Mouse (Mus musculus): ENCODE data around the gene Vmn2r82.
"Not testable (repeated sequence)": the region's sequence is repeated elsewhere in the genome, so short reads cannot be mapped to it uniquely, and the experiment has no call there.

The Vmn2r82 gene

GRCm38 (mm10) chr10:79356220-79356619, at the start of gene Vmn2r82:
Vmn2r82 (plus strand) TSS chr10:79356520.
- not testable (repeated sequence) for DNase-seq (ENCODE audit: extremely low spot score, low read depth, low spot score)

GRCm38 (mm10) chr10:79322033-79322736, 34.1 kb upstream of the Vmn2r82 start:
- peak; percentile 5 for DNase-seq (ENCODE audit: extremely low spot score, low read depth, low spot score)

- no peak for DNase-seq (ENCODE audit: extremely low spot score, low read depth, low spot score)
Measured at GRCm38 (mm10) chr10:79322737-79323086, 33.6 kb upstream of the Vmn2r82 start.

GRCm38 (mm10) chr10:79399946-79400700, 43.8 kb downstream of the Vmn2r82 start:
- DNase-seq (ENCODE audit: extremely low spot score, low read depth, low spot score): not testable (repeated sequence)

DNA sequence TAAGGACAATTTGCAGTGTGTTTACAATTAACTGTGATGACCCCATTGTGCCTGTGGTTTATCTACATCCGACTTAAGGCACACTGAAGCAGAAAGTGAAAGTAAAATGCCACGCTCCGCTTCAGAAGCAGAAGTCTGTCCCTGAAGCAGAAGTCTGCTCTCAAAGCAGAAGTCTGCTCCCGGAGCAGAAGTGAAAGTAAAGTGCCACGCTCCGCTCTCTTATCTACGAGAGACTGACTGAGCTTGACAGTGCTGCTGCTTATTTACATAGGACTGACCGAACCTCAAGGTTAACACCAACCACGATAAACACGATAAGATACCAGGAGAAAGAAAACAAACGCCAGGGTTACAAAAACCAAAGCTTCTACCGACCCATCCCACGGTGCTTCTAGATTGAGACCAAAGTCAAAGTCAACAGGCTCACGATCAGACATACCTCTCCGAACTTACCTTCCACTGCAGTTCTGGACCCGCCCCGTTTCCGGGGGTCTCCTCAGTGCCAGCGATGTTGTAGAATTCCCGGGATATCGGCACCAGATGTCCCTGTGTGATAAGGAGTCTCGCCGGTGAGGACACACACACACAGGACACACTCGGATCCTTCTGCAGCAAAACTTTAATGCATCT, 60.9 kb downstream of the Vmn2r82 start:
- DNase-seq (ENCODE audit: extremely low spot score, low read depth, low spot score): no peak

DNA sequence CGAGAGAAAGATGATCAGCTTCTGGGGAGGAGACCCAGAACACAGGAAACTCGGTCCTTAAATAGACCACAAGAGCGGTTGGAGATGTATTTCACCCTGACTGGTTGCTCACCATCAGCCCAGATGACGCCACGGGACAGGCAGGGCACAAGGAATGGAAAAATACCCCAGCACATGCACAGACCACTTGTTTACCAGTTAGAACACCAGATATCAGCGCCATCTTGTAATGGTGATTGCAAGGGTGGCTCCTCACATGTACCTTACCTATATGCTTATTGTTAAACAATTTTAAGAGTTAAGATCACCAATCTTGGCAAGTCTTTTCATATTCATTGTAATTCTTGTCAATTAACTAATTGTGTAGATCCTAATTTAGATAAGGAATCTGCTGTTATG, 61.5 kb downstream of the Vmn2r82 start:
- not testable (repeated sequence) for DNase-seq (ENCODE audit: extremely low spot score, low read depth, low spot score)

- DNase-seq (ENCODE audit: extremely low spot score, low read depth, low spot score): not testable (repeated sequence)
Measured at GRCm38 (mm10) chr10:79435141-79435820, 79.0 kb downstream of the Vmn2r82 start.

All from hindlimb bud, embryonic 11.5 days (tissue).